Mouse (Mus musculus): ENCODE results near the gene Myh10.

- TF ChIP-seq GATA1 (IDR thresholded peaks at IDR 0.05; ENCODE audit: borderline replicate concordance, low read length) (no peak), FLI1 (IDR thresholded peaks at IDR 0.05; ENCODE audit: low read length) (no peak)
These were observed 56.8 kb downstream of the Myh10 start for GRCm38 (mm10) chr11:68748121-68748520.
